Mouse (Mus musculus) limb, embryonic 13.5 days (tissue): ENCODE results near the gene Trim37. TPM values are rescaled to one million over a fixed set of nuclear protein-coding genes. Genes with fewer than 3 reads are reported as not detected.

Experiments used
- ATAC-seq: fragments of 200-750 bp; cut with Nextera tagmentation; 2 replicates; pipeline ENCODE4 v1.8.0; 2017; ENCODE audit warnings: low read depth, moderate number of reproducible peaks, moderate TSS enrichment; ENCODE audit not compliant: low FRiP score
- H3K27ac ChIP-seq: fragments of 300-500 bp; sonication (generic); 2 replicates; pipeline ENCODE4 v1.5.1; 2015; ENCODE audit warnings: inconsistent platforms, mild to moderate bottlenecking, moderate library complexity
- H3K27me3 ChIP-seq: fragments of 300-500 bp; sonication (generic); 2 replicates; pipeline ENCODE4 v1.6.1; 2015; ENCODE audit warnings: mild to moderate bottlenecking, inconsistent platforms
- H3K36me3 ChIP-seq: fragments of 300-500 bp; sonication (generic); 2 replicates; pipeline ENCODE4 v1.6.1; 2015; ENCODE audit warnings: inconsistent platforms, mild to moderate bottlenecking, moderate library complexity
- H3K4me1 ChIP-seq: fragments of 300-500 bp; sonication (generic); 2 replicates; pipeline ENCODE4 v1.6.1; 2015; ENCODE audit warnings: inconsistent platforms
- H3K4me2 ChIP-seq: fragments of 300-500 bp; sonication (generic); replicated peaks from 2 replicates; pipeline ENCODE4 v1.6.1; 2015; ENCODE audit warnings: inconsistent platforms, mild to moderate bottlenecking, moderate library complexity
- H3K4me3 ChIP-seq: fragments of 300-500 bp; sonication (generic); 2 replicates; pipeline ENCODE4 v1.5.1; 2015; ENCODE audit warnings: moderate library complexity, mild to moderate bottlenecking, inconsistent platforms
- H3K9ac ChIP-seq: fragments of 300-500 bp; sonication (generic); 2 replicates; pipeline ENCODE4 v1.6.1; 2015; ENCODE audit warnings: mild to moderate bottlenecking, inconsistent platforms
- H3K9me3 ChIP-seq: fragments of 300-500 bp; sonication (generic); 2 replicates; pipeline ENCODE4 v1.6.1; 2016; ENCODE audit warnings: inconsistent platforms
- WGBS: fragments of 180-500 bp; shearing (Covaris S2); methylation state at CpG from one replicate; pipeline ENCODE4 v1.1.7; 2015; 5-methylcytosine and 5-hydroxymethylcytosine counted together
- polyA plus RNA-seq: library from polyadenylated mRNA; unstranded; fragments of >200 nt; fragmentation: Nextera tagmentation; extraction: Ambion mirVana; gene quantifications from 2 replicates; pipeline ENCODE4 v1.2.1, GENCODE M21; 2015

The Trim37 gene
- 21.3 and 25.0 TPM in 2 replicates for polyA plus RNA-seq

- under 1% methylated on average over 87 of the region's 105 CpGs for WGBS
- H3K4me1 ChIP-seq: peaks cover 12% of the 10 kb centered on the region
- ATAC-seq: peak; percentile 93
These were observed at the start of gene Trim37 for GRCm38 (mm10) chr11:87126824-87127816. Gene Trim37, plus strand, starts transcription at chr11:87127077.

GRCm38 (mm10) chr11:87083712-87084111, 43.2 kb upstream of the Trim37 start:
- no peaks in the 10 kb centered on the region for H3K27me3 ChIP-seq

More at GRCm38 (mm10) chr11:87126824-87127816, at the start of gene Trim37:
- Histone ChIP-seq H3K27ac (peak within 1 kb of the TSS; percentile 74), H3K9ac (peak within 1 kb of the TSS; percentile 87), H3K36me3 (peaks cover 28% of the 10 kb centered on the region), H3K4me3 (peak within 1 kb of the TSS; percentile 90), H3K4me2 (peak within 1 kb of the TSS; percentile 81), H3K27me3 (no peaks in the 10 kb centered on the region), H3K9me3 (no peaks in the 10 kb centered on the region)

GRCm38 (mm10) chr11:87085461-87085860, 41.4 kb upstream of the Trim37 start:
- 91% methylated on average over 13 of the region's 13 CpGs for WGBS
- Histone ChIP-seq H3K27me3 (no peaks in the 10 kb centered on the region), H3K4me2 (peak overlapping the region; percentile 95), H3K36me3 (peaks cover 50% of the 10 kb centered on the region), H3K9ac (peak overlapping the region; percentile 93), H3K9me3 (no peaks in the 10 kb centered on the region), H3K4me1 (peaks cover 26% of the 10 kb centered on the region), H3K27ac (no peak overlapping the region), H3K4me3 (peak overlapping the region; percentile 92)
- ATAC-seq: no peak

More at GRCm38 (mm10) chr11:87083712-87084111, 43.2 kb upstream of the Trim37 start:
- 77% methylated on average over 1 of the region's 1 CpGs for WGBS
- Histone ChIP-seq H3K4me1 (peaks cover 26% of the 10 kb centered on the region), H3K4me3 (no peak overlapping the region), H3K27ac (no peak overlapping the region), H3K9me3 (no peaks in the 10 kb centered on the region), H3K9ac (no peak overlapping the region), H3K4me2 (no peak overlapping the region; the same call in 1 of the 2 replicates), H3K36me3 (peaks cover 58% of the 10 kb centered on the region)
- no peak for ATAC-seq

- H3K9ac ChIP-seq: peak within 1 kb of the TSS; percentile 93
- H3K36me3 ChIP-seq: peaks cover 50% of the 10 kb centered on the region
- WGBS: 1% methylated on average over 43 of the region's 43 CpGs
These were observed 40.4 kb upstream of the Trim37 start, which contains the start of gene Smg8 for GRCm38 (mm10) chr11:87086290-87086984. Gene Smg8, minus strand, starts transcription at chr11:87086774.

GRCm38 (mm10) chr11:87087142-87087541, 39.7 kb upstream of the Trim37 start:
- Histone ChIP-seq H3K9ac (peak overlapping the region; percentile 93), H3K27ac (no peak overlapping the region), H3K4me3 (peak overlapping the region; percentile 92), H3K36me3 (peaks cover 50% of the 10 kb centered on the region), H3K4me1 (peaks cover 26% of the 10 kb centered on the region), H3K27me3 (no peaks in the 10 kb centered on the region), H3K9me3 (no peaks in the 10 kb centered on the region), H3K4me2 (peak overlapping the region; percentile 95)
- 62% methylated on average over 2 of the region's 2 CpGs for WGBS
- ATAC-seq: no peak

More at GRCm38 (mm10) chr11:87086290-87086984, 40.4 kb upstream of the Trim37 start, which contains the start of gene Smg8:
- ATAC-seq: peak; percentile 90
- peak within 1 kb of the TSS; percentile 95 for H3K4me2 ChIP-seq
- H3K9me3 ChIP-seq: no peaks in the 10 kb centered on the region
- H3K4me1 ChIP-seq: peaks cover 26% of the 10 kb centered on the region
- H3K4me3 ChIP-seq: peak within 1 kb of the TSS; percentile 92
- H3K27ac ChIP-seq: peak within 1 kb of the TSS; percentile 78
- no peaks in the 10 kb centered on the region for H3K27me3 ChIP-seq

DNA sequence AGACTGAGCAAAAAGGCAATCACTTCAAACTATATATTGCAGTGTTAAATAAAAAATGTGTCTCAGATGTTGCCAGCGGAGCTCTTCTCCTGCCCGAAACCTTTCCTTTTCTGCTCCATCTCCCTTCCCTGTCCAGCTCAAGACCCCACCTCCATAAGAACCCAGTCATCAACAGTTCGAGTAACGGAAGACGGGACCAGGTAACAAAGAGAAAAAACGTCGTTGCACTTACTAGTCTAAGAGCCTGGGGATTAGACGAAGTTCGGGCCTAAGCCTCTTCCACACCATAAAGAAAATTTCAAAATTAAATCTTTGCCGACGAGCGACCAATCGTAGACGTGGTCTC, 18.5 kb upstream of the Trim37 start, which contains the start of gene Prr11:
TSS of gene Prr11 (minus strand) at position 300 of the 346 bp plus-strand sequence.
- Histone ChIP-seq H3K9ac (peak within 1 kb of the TSS; percentile 99), H3K27ac (peak within 1 kb of the TSS; percentile 97), H3K9me3 (no peaks in the 10 kb centered on the region), H3K4me2 (peak within 1 kb of the TSS; percentile 73), H3K27me3 (no peaks in the 10 kb centered on the region), H3K4me3 (peak within 1 kb of the TSS; percentile 99), H3K36me3 (peaks cover 32% of the 10 kb centered on the region), H3K4me1 (peaks cover 30% of the 10 kb centered on the region)
- WGBS: 1% methylated on average over 14 of the region's 14 CpGs
- ATAC-seq: no peak

DNA sequence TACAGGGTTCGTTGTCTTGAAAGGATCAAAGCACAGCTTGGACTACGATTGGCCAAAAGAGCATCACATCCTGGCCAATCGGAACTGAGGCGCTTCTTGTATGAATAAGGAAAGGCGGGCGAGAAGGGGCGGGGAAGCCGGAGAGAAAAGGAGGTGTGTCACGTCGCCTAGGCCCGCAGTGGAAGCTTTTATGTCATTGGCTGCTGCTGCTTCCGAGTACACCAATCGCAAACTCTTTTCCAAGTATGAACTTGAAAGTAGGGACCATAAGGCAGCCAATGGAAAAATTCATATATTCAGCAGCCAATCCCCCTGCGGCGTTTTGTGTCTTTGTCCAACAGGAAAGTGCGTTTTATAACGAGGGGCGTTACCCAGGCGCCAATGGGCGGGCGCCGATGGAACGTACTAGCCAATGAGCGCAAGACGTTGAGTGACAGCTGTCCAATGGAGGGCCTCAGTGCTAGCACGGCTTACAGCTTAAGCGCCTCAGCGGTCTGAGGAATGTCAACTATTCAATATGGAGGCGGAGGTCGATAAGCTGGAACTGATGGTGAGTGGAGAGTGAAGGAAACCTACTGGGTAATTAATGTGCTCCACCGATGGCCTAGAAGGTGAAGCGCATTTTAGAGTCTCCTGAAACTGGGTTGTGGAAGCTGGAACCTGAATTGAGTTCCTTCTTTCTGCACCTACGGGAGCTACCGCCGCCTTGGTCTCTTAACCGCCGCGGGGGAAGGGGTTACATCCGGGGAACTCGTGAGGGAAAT, 17.9 kb upstream of the Trim37 start, which contains the start of gene Ska2:
TSS of gene Ska2 (plus strand) at position 480 of the 764 bp plus-strand sequence.
- peaks cover 33% of the 10 kb centered on the region for H3K4me1 ChIP-seq
- peak; percentile 99 for ATAC-seq
- peaks cover 31% of the 10 kb centered on the region for H3K36me3 ChIP-seq
- no peaks in the 10 kb centered on the region for H3K9me3 ChIP-seq
- no peaks in the 10 kb centered on the region for H3K27me3 ChIP-seq
- peak within 1 kb of the TSS; percentile 99 for H3K4me3 ChIP-seq
- H3K27ac ChIP-seq: peak within 1 kb of the TSS; percentile 97
- H3K4me2 ChIP-seq: peak within 1 kb of the TSS; percentile 73
- H3K9ac ChIP-seq: peak within 1 kb of the TSS; percentile 99
- WGBS: under 1% methylated on average over 40 of the region's 40 CpGs

- no peak for ATAC-seq
- Histone ChIP-seq H3K4me2 (peak overlapping the region; percentile 73), H3K27ac (peak overlapping the region; percentile 97), H3K9me3 (no peaks in the 10 kb centered on the region), H3K4me1 (peaks cover 33% of the 10 kb centered on the region), H3K36me3 (peaks cover 29% of the 10 kb centered on the region), H3K27me3 (no peaks in the 10 kb centered on the region), H3K9ac (peak overlapping the region; percentile 99), H3K4me3 (peak overlapping the region; percentile 99)
- WGBS: under 1% methylated on average over 42 of the region's 42 CpGs
These were observed 17.2 kb upstream of the Trim37 start for GRCm38 (mm10) chr11:87109519-87110171.

DNA sequence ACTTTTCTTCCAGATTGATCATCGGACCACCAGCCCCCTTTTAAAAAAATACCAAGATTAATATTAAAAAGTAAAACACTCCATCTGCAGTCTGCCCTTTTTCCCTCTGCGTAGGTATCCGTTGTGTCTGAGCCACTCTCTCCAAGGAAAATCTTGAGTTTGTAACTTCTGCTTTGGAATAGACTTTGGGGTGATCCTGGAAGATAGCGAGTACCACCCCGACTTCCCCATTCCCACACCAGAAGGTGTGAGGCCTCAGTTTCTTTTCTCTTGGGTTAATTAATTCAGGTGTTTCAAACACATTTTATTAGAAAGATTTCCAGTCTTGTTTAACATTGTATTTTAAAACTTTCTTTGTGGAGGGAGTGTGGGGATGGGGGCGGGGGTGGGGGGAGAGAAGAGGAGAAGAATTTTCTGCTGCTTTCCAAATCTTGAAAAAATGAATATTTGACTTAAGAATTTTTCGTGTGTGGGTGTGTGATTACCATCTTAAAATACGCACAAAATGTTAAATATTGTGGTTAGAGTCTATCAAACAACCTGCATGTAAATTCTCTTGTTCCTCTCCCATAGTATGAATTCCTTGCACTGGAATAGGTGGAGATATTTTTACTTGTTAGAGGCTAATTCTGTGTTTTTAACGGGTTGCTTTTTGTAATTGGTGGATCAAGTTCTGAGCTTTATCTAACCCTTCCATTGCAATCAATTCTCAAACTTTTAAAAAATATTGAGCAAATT, 16.5 kb upstream of the Trim37 start:
- Histone ChIP-seq H3K4me3 (peak overlapping the region; percentile 99), H3K9ac (peak overlapping the region; percentile 99), H3K4me2 (peak overlapping the region; percentile 73), H3K9me3 (no peaks in the 10 kb centered on the region), H3K36me3 (peaks cover 29% of the 10 kb centered on the region), H3K4me1 (peaks cover 33% of the 10 kb centered on the region), H3K27ac (peak overlapping the region; percentile 97), H3K27me3 (no peaks in the 10 kb centered on the region)
- 5% methylated on average over 9 of the region's 9 CpGs for WGBS
- ATAC-seq: no peak

- Histone ChIP-seq H3K36me3 (peaks cover 66% of the 10 kb centered on the region), H3K4me3 (no peak overlapping the region), H3K27ac (no peak overlapping the region), H3K27me3 (no peaks in the 10 kb centered on the region), H3K9me3 (no peaks in the 10 kb centered on the region), H3K9ac (no peak overlapping the region), H3K4me1 (no peaks in the 10 kb centered on the region), H3K4me2 (no peak overlapping the region)
- no peak for ATAC-seq
- WGBS: 84% methylated on average over 8 of the region's 8 CpGs
These were observed 5.0 kb upstream of the Trim37 start for GRCm38 (mm10) chr11:87121864-87122263.
